In the genomic region with DNA sequence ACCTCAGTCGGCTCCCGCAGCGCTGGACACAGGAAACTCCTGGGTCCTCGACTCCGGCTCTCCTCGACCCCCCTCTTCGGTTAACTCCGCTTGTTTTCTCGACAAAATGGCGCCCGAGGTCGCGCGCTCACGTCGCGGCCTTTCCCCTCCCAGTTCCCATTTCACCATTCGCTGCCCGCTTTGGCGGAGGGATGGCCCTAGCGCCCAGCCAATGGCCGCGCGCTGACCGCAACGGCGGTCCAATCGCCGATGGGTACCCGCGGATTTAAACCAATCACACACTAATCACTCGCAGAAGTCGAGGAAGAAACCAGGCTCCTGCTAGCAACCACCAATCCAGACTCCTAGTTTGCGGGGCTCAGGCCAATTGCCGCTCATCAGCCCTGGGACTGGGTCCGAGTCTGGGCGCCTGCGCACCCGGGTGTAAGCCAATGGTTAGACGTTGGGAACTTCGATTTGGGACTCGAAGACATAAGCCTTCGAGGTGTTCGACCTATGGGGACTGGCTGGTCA, we compare ENCODE assay signal across 8 mouse cellular contexts. TPM values are rescaled to one million over a fixed set of nuclear protein-coding genes. Genes with fewer than 3 reads are reported as not detected.
DNase-seq lines count a peak whose midpoint lies in the region; ATAC-seq and TF ChIP-seq lines count a peak whose summit lies in the region.

Gene Cnot1, minus strand, starts transcription at position 134 of the 513 bp plus-strand sequence.

- no peaks in the 10 kb centered on the region for H3K9me3 ChIP-seq in embryonic facial prominence, embryonic 15.5 days (replicated peaks)
- H3K9me3 ChIP-seq in limb, embryonic 14.5 days (ENCODE audit: control insufficient read depth, low read length) = no peaks in the 10 kb centered on the region
- H3K9me3 ChIP-seq in midbrain, postnatal 0 days (ENCODE audit: low read length) = no peaks in the 10 kb centered on the region

- WGBS in bone marrow, adult 2 months = under 1% methylated on average over 44 of the region's 44 CpGs
- under 1% methylated on average over 44 of the region's 44 CpGs for whole genome bisulfite sequencing in embryonic facial prominence, embryonic 15.5 days
- WGBS in limb, embryonic 14.5 days = under 1% methylated on average over 44 of the region's 44 CpGs
- WGBS in midbrain, postnatal 0 days = under 1% methylated on average over 44 of the region's 44 CpGs

- peak; percentile 32; the same call in 1 of the 2 replicates for TF ChIP-seq POLR2A in bone marrow, adult 2 months (IDR thresholded peaks at IDR 0.05; ENCODE audit: borderline replicate concordance, control insufficient read depth, low read depth, low read length)
- TF ChIP-seq POLR2A in limb, embryonic 14.5 days (IDR thresholded peaks at IDR 0.05; ENCODE audit: borderline replicate concordance, extremely low read depth, insufficient read depth, insufficient read length) = peak; percentile 40; the same call in 1 of the 2 replicates

- no peaks in the 10 kb centered on the region; the same call in 1 of the 2 replicates for H3K4me1 ChIP-seq in bone marrow, adult 2 months (ENCODE audit: control insufficient read depth, insufficient read depth, low read length)
- peaks cover 17% of the 10 kb centered on the region for H3K4me1 ChIP-seq in embryonic facial prominence, embryonic 15.5 days
- peaks cover 14% of the 10 kb centered on the region for H3K4me1 ChIP-seq in limb, embryonic 14.5 days (ENCODE audit: control insufficient read depth, insufficient read depth, low read length)
- 0 out of 2 replicates have a peak, but pooled peaks cover 6% of the 10 kb centered on the region for H3K4me1 ChIP-seq in midbrain, postnatal 0 days (ENCODE audit: insufficient read depth, low read length)

- DNase-seq in 416B (ENCODE audit: low read depth) = peak; percentile 98
- peak; percentile 98 for DNase-seq in heart, adult 8-10 months (ENCODE audit: low spot score)
- peak; percentile 98 for DNase-seq in kidney, adult 9 months
- DNase-seq in limb, embryonic 14.5 days (ENCODE audit: low spot score) = peak; percentile 99
- peak; percentile 99 for DNase-seq in midbrain, postnatal 0 days (ENCODE audit: low spot score)
- DNase-seq in spleen, postnatal 14 days (ENCODE audit: low spot score in 2 of 2) = peak; percentile 91

- peak; percentile 94 for ATAC-seq in embryonic facial prominence, embryonic 15.5 days (ENCODE audit: insufficient number of reproducible peaks, low FRiP score, low TSS enrichment, low read depth)
- peak; percentile 98 for ATAC-seq in limb, embryonic 14.5 days (ENCODE audit: low FRiP score, low read depth)
- ATAC-seq in midbrain, postnatal 0 days (ENCODE audit: low FRiP score) = peak; percentile 96

- no peak for TF ChIP-seq CTCF in bone marrow, adult 2 months (IDR thresholded peaks at IDR 0.05; ENCODE audit: control insufficient read depth, insufficient read depth, low read length)
- no peak for TF ChIP-seq CTCF in midbrain, postnatal 0 days (IDR thresholded peaks at IDR 0.05)

- H3K4me2 ChIP-seq in embryonic facial prominence, embryonic 15.5 days (replicated peaks) = peak within 1 kb of the TSS; percentile 75
- H3K4me2 ChIP-seq in limb, embryonic 14.5 days (replicated peaks; ENCODE audit: low read depth, low read length, severe bottlenecking) = peak within 1 kb of the TSS; percentile 68
- peak within 1 kb of the TSS; percentile 94 for H3K4me2 ChIP-seq in midbrain, postnatal 0 days (ENCODE audit: low read depth, low read length, poor library complexity, severe bottlenecking)

- H3K9ac ChIP-seq in embryonic facial prominence, embryonic 15.5 days = peak within 1 kb of the TSS; percentile 96
- H3K9ac ChIP-seq in limb, embryonic 14.5 days (ENCODE audit: low read depth, low read length, severe bottlenecking) = peak within 1 kb of the TSS; percentile 98
- H3K9ac ChIP-seq in midbrain, postnatal 0 days (replicated peaks; ENCODE audit: low read length, poor library complexity, severe bottlenecking) = peak within 1 kb of the TSS; percentile 98

- H3K27ac ChIP-seq in bone marrow, adult 2 months (ENCODE audit: control insufficient read depth, insufficient read depth, low read depth, low read length, poor library complexity) = peak within 1 kb of the TSS; percentile 92
- H3K27ac ChIP-seq in embryonic facial prominence, embryonic 15.5 days (replicated peaks) = peak within 1 kb of the TSS; percentile 98
- peak within 1 kb of the TSS; percentile 96 for H3K27ac ChIP-seq in limb, embryonic 14.5 days (replicated peaks; ENCODE audit: low read depth, low read length)
- H3K27ac ChIP-seq in midbrain, postnatal 0 days (ENCODE audit: low read depth, low read length) = peak within 1 kb of the TSS; percentile 93

- H3K36me3 ChIP-seq in embryonic facial prominence, embryonic 15.5 days = no peaks in the 10 kb centered on the region; the same call in 1 of the 2 replicates
- peaks cover under 1% of the 10 kb centered on the region; the same call in 1 of the 2 replicates for H3K36me3 ChIP-seq in limb, embryonic 14.5 days (ENCODE audit: control insufficient read depth, insufficient read depth, low read length)
- H3K36me3 ChIP-seq in midbrain, postnatal 0 days (ENCODE audit: insufficient read depth, low read length) = no peaks in the 10 kb centered on the region

- no peaks in the 10 kb centered on the region for H3K27me3 ChIP-seq in embryonic facial prominence, embryonic 15.5 days
- no peaks in the 10 kb centered on the region for H3K27me3 ChIP-seq in limb, embryonic 14.5 days (ENCODE audit: control insufficient read depth, insufficient read depth, low read length)
- no peaks in the 10 kb centered on the region for H3K27me3 ChIP-seq in midbrain, postnatal 0 days (ENCODE audit: insufficient read depth, low read length)

- peak within 1 kb of the TSS; percentile 97 for H3K4me3 ChIP-seq in bone marrow, adult 2 months (replicated peaks; ENCODE audit: control insufficient read depth, low read depth, low read length)
- peak within 1 kb of the TSS; percentile 99 for H3K4me3 ChIP-seq in embryonic facial prominence, embryonic 15.5 days (replicated peaks)
- H3K4me3 ChIP-seq in limb, embryonic 14.5 days (replicated peaks; ENCODE audit: low read length) = peak within 1 kb of the TSS; percentile 100
- H3K4me3 ChIP-seq in midbrain, postnatal 0 days (ENCODE audit: low read depth, low read length) = peak within 1 kb of the TSS; percentile 99

RNA-seq across cellular contexts. Expression of gene Cnot1, which starts in this region (rescaled TPM):
- 26.7 and 56.3 TPM in 2 replicates for polyA plus RNA-seq in bone marrow, adult 2 months (2011; ENCODE audit: insufficient read depth, insufficient read length, low replicate concordance, missing spikeins)
- polyA plus RNA-seq in embryonic facial prominence, embryonic 15.5 days (2015; fragmentation: Nextera tagmentation; extraction: Ambion mirVana) = 49.6 and 52.4 TPM in 2 replicates
- 100 to 1,000 TPM in 2 of 4 experiments, 10 to 100 TPM in 2; 92.8 to 123 (median 107) TPM for total RNA-seq in heart, adult 8-10 months (2022)
- polyA plus RNA-seq in limb, embryonic 14.5 days (2012; rRNA removed) = 110 and 144 TPM in 2 replicates
- 84.1 and 95.3 TPM in 2 replicates for polyA plus RNA-seq in limb, embryonic 14.5 days (2014; fragmentation: Nextera tagmentation; extraction: Ambion mirVana)
- total RNA-seq in midbrain, postnatal 0 days (2014; rRNA removed) = 177 and 187 TPM in 2 replicates
- polyA plus RNA-seq in midbrain, postnatal 0 days (2015; fragmentation: Nextera tagmentation; extraction: Ambion mirVana) = 23.6 and 26.9 TPM in 2 replicates

Comparison
In these comparisons a context has a peak if more than half of its experiments do, and no peak if none do; other contexts are left out.
1. Peak in every context shown above with its lines: DNase-seq, ATAC-seq, H3K4me3 ChIP-seq and H3K27ac ChIP-seq.